Mouse (Mus musculus): ENCODE results near the gene Eif1. TPM values are rescaled to one million over a fixed set of nuclear protein-coding genes. Genes with fewer than 3 reads are reported as not detected.
A peak's percentile ranks its signal among the peaks of the same experiment; 100 is the strongest.

The Eif1 gene
- polyA plus RNA-seq (2014; fragmentation: Nextera tagmentation; extraction: Ambion mirVana): 1,995 and 2,009 TPM in 2 replicates

GRCm38 (mm10) chr11:100319492-100320171 lies at the start of gene Eif1:
Eif1 (plus strand) TSS chr11:100319885.
- Histone ChIP-seq H3K9ac (ENCODE audit: low read length) (peak within 1 kb of the TSS; percentile 95), H3K27ac (ENCODE audit: low read depth) (peak within 1 kb of the TSS; percentile 97), H3K9me3 (ENCODE audit: control insufficient read depth, low read length) (no peaks in the 10 kb centered on the region), H3K36me3 (ENCODE audit: control insufficient read depth, insufficient read depth, low read length) (peaks cover 22% of the 10 kb centered on the region), H3K4me2 (ENCODE audit: low read length) (peak within 1 kb of the TSS; percentile 74), H3K27me3 (replicated peaks; ENCODE audit: control insufficient read depth, insufficient read depth, low read length) (no peaks in the 10 kb centered on the region), H3K4me1 (replicated peaks; ENCODE audit: control insufficient read depth, insufficient read depth, low read length) (0 out of 2 replicates have a peak, but pooled peaks cover 7% of the 10 kb centered on the region), H3K4me3 (ENCODE audit: low read depth, low read length) (peak within 1 kb of the TSS; percentile 58)
- DNase-seq (ENCODE audit: low spot score) (peak; percentile 100), ATAC-seq (replicated peaks; ENCODE audit: low FRiP score, low TSS enrichment, low read depth) (peak; percentile 86)
- WGBS: under 1% methylated on average over 58 of the region's 58 CpGs

DNA sequence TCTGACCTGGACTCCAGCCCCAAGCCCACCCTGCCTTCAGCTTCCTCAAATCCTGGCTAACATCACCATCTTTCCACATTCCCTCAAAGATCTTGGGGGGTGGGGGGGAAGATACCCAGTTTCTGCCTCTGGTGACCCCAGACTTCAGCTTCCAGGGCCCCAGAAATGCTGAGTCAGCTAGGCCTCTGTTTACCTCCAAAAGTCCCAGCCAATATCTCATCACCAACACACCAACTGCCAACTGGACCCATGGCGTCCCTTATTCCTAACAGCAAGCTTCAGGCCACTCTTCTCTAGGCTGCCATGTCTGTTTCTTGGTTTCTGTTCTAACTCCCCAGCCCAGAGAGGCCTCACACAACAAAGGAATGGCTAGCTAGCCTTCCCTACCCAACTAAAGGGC lies 47.8 kb upstream of the Eif1 start:
- Histone ChIP-seq H3K36me3 (ENCODE audit: control insufficient read depth, insufficient read depth, low read length) (no peaks in the 10 kb centered on the region), H3K9me3 (ENCODE audit: control insufficient read depth, low read length) (no peaks in the 10 kb centered on the region), H3K4me2 (ENCODE audit: low read length) (no peak overlapping the region), H3K27ac (ENCODE audit: low read depth) (no peak overlapping the region), H3K4me1 (replicated peaks; ENCODE audit: control insufficient read depth, insufficient read depth, low read length) (no peaks in the 10 kb centered on the region), H3K4me3 (ENCODE audit: low read depth, low read length) (no peak overlapping the region), H3K27me3 (replicated peaks; ENCODE audit: control insufficient read depth, insufficient read depth, low read length) (no peaks in the 10 kb centered on the region), H3K9ac (ENCODE audit: low read length) (no peak overlapping the region)
- 90% methylated on average over 1 of the region's 1 CpGs for WGBS
- ATAC-seq (replicated peaks; ENCODE audit: low FRiP score, low TSS enrichment, low read depth) (no peak), DNase-seq (ENCODE audit: low spot score) (no peak)

DNA sequence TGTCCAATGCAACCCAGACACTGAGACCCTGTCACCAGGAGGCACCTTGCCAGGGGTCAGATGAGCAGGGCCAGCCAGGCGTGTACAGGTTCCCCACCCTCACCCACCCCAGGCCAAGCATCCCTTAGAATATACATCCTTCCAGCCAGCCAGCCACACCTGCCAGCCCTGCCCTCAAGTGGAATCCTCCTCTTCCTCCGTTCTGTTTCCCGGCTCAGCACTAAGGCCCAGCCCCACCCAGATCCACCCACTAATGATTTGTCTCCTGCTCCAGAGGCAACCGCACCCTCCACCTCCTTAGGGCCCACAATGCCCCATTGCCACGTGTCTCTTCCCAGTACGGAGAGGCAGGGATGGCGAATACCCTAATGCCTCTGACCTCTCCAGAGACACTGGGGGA lies 45.0 kb upstream of the Eif1 start:
- H3K4me3 ChIP-seq (ENCODE audit: low read depth, low read length): no peak overlapping the region
- DNase-seq (ENCODE audit: low spot score): no peak
- no peaks in the 10 kb centered on the region for H3K27me3 ChIP-seq (replicated peaks; ENCODE audit: control insufficient read depth, insufficient read depth, low read length)
- H3K27ac ChIP-seq (ENCODE audit: low read depth): no peak overlapping the region
- no peaks in the 10 kb centered on the region for H3K9me3 ChIP-seq (ENCODE audit: control insufficient read depth, low read length)
- no peaks in the 10 kb centered on the region for H3K36me3 ChIP-seq (ENCODE audit: control insufficient read depth, insufficient read depth, low read length)
- no peaks in the 10 kb centered on the region for H3K4me1 ChIP-seq (replicated peaks; ENCODE audit: control insufficient read depth, insufficient read depth, low read length)
- no peak overlapping the region for H3K9ac ChIP-seq (ENCODE audit: low read length)
- H3K4me2 ChIP-seq (ENCODE audit: low read length): no peak overlapping the region
- ATAC-seq (replicated peaks; ENCODE audit: low FRiP score, low TSS enrichment, low read depth): no peak
- WGBS: 72% methylated on average over 7 of the region's 7 CpGs

- no peak overlapping the region for H3K27ac ChIP-seq (ENCODE audit: low read depth)
- no peak for DNase-seq (ENCODE audit: low spot score)
- H3K9ac ChIP-seq (ENCODE audit: low read length): no peak overlapping the region
- no peak overlapping the region for H3K4me2 ChIP-seq (ENCODE audit: low read length)
- H3K4me1 ChIP-seq (replicated peaks; ENCODE audit: control insufficient read depth, insufficient read depth, low read length): no peaks in the 10 kb centered on the region
- H3K27me3 ChIP-seq (replicated peaks; ENCODE audit: control insufficient read depth, insufficient read depth, low read length): no peaks in the 10 kb centered on the region
- 60% methylated on average over 5 of the region's 5 CpGs for WGBS
- H3K4me3 ChIP-seq (ENCODE audit: low read depth, low read length): no peak overlapping the region
- H3K9me3 ChIP-seq (ENCODE audit: control insufficient read depth, low read length): no peaks in the 10 kb centered on the region
- no peak for ATAC-seq (replicated peaks; ENCODE audit: low FRiP score, low TSS enrichment, low read depth)
- H3K36me3 ChIP-seq (ENCODE audit: control insufficient read depth, insufficient read depth, low read length): no peaks in the 10 kb centered on the region
Observed at GRCm38 (mm10) chr11:100275466-100275865, 44.2 kb upstream of the Eif1 start.

GRCm38 (mm10) chr11:100277726-100278480 lies 41.8 kb upstream of the Eif1 start:
- no peak overlapping the region for H3K9ac ChIP-seq (ENCODE audit: low read length)
- H3K4me1 ChIP-seq (replicated peaks; ENCODE audit: control insufficient read depth, insufficient read depth, low read length): no peaks in the 10 kb centered on the region
- H3K4me3 ChIP-seq (ENCODE audit: low read depth, low read length): no peak overlapping the region
- H3K27me3 ChIP-seq (replicated peaks; ENCODE audit: control insufficient read depth, insufficient read depth, low read length): no peaks in the 10 kb centered on the region
- no peaks in the 10 kb centered on the region for H3K9me3 ChIP-seq (ENCODE audit: control insufficient read depth, low read length)
- 64% methylated on average over 15 of the region's 15 CpGs for WGBS
- no peak overlapping the region for H3K4me2 ChIP-seq (ENCODE audit: low read length)
- no peak for ATAC-seq (replicated peaks; ENCODE audit: low FRiP score, low TSS enrichment, low read depth)
- no peak for DNase-seq (ENCODE audit: low spot score)
- H3K27ac ChIP-seq (ENCODE audit: low read depth): no peak overlapping the region
- H3K36me3 ChIP-seq (ENCODE audit: control insufficient read depth, insufficient read depth, low read length): no peaks in the 10 kb centered on the region

DNA sequence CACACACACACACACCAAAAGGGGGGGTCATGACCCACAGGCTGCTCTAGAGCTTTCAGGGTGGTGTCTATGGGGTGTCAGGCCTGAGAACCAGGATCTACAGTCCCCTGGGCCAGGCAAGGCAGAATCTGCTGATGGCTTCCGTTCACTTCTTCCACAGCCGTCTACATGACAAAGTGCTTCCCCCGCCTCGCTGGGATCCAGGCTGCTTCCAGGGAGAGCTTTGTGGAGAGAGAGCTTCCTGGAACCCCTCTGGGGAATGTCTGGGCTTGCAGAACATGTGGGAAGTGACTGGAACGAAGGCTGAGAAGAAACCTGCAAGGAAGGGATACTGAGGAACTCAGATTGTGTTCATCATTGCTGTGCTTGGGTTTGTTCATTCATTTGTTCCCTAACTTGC lies 40.9 kb upstream of the Eif1 start:
- no peak for DNase-seq (ENCODE audit: low spot score)
- H3K4me3 ChIP-seq (ENCODE audit: low read depth, low read length): no peak overlapping the region
- H3K9me3 ChIP-seq (ENCODE audit: control insufficient read depth, low read length): no peaks in the 10 kb centered on the region
- no peak overlapping the region for H3K27ac ChIP-seq (ENCODE audit: low read depth)
- H3K4me1 ChIP-seq (replicated peaks; ENCODE audit: control insufficient read depth, insufficient read depth, low read length): no peaks in the 10 kb centered on the region
- no peaks in the 10 kb centered on the region for H3K27me3 ChIP-seq (replicated peaks; ENCODE audit: control insufficient read depth, insufficient read depth, low read length)
- H3K4me2 ChIP-seq (ENCODE audit: low read length): no peak overlapping the region
- H3K36me3 ChIP-seq (ENCODE audit: control insufficient read depth, insufficient read depth, low read length): no peaks in the 10 kb centered on the region
- no peak for ATAC-seq (replicated peaks; ENCODE audit: low FRiP score, low TSS enrichment, low read depth)
- H3K9ac ChIP-seq (ENCODE audit: low read length): no peak overlapping the region
- WGBS: 39% methylated on average over 5 of the region's 5 CpGs

- no peaks in the 10 kb centered on the region for H3K4me1 ChIP-seq (replicated peaks; ENCODE audit: control insufficient read depth, insufficient read depth, low read length)
- no peaks in the 10 kb centered on the region for H3K27me3 ChIP-seq (replicated peaks; ENCODE audit: control insufficient read depth, insufficient read depth, low read length)
- H3K9me3 ChIP-seq (ENCODE audit: control insufficient read depth, low read length): no peaks in the 10 kb centered on the region
- H3K4me3 ChIP-seq (ENCODE audit: low read depth, low read length): no peak overlapping the region
- 20% methylated on average over 11 of the region's 11 CpGs for WGBS
- no peaks in the 10 kb centered on the region for H3K36me3 ChIP-seq (ENCODE audit: control insufficient read depth, insufficient read depth, low read length)
- ATAC-seq (replicated peaks; ENCODE audit: low FRiP score, low TSS enrichment, low read depth): peak; percentile 18; the same call in 1 of the 2 replicates
- H3K4me2 ChIP-seq (ENCODE audit: low read length): no peak overlapping the region
- H3K9ac ChIP-seq (ENCODE audit: low read length): no peak overlapping the region
- H3K27ac ChIP-seq (ENCODE audit: low read depth): no peak overlapping the region
- peak; percentile 98 for DNase-seq (ENCODE audit: low spot score)
Observed at GRCm38 (mm10) chr11:100281596-100282544, 37.8 kb upstream of the Eif1 start.

DNA sequence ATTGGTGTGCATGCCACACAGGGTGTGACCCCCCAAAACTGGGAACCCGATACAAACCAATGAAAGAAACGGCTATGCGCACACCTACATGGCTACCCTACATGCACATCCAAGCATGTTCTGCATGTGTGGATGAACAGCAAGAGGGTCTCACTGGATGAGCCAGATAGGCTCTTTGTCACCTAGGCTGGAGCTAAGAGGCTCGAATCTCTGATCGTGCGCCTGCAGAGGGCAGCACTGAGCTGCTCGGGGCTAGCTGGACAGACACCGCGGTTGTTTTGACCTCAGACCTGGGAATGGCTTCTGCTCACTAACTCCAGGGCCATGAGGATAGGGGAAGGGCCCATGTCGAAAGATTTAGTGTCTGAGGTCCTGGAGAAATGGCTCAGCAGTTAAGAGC lies 37.1 kb upstream of the Eif1 start:
- WGBS: 23% methylated on average over 10 of the region's 10 CpGs
- no peak overlapping the region for H3K4me2 ChIP-seq (ENCODE audit: low read length)
- ATAC-seq (replicated peaks; ENCODE audit: low FRiP score, low TSS enrichment, low read depth) (no peak), DNase-seq (ENCODE audit: low spot score) (peak; percentile 89)
- no peaks in the 10 kb centered on the region for H3K27me3 ChIP-seq (replicated peaks; ENCODE audit: control insufficient read depth, insufficient read depth, low read length)
- no peak overlapping the region for H3K27ac ChIP-seq (ENCODE audit: low read depth)
- H3K9ac ChIP-seq (ENCODE audit: low read length): no peak overlapping the region
- H3K36me3 ChIP-seq (ENCODE audit: control insufficient read depth, insufficient read depth, low read length): no peaks in the 10 kb centered on the region
- no peak overlapping the region for H3K4me3 ChIP-seq (ENCODE audit: low read depth, low read length)
- H3K4me1 ChIP-seq (replicated peaks; ENCODE audit: control insufficient read depth, insufficient read depth, low read length): no peaks in the 10 kb centered on the region
- no peaks in the 10 kb centered on the region for H3K9me3 ChIP-seq (ENCODE audit: control insufficient read depth, low read length)

Data from intestine, embryonic 14.5 days (tissue).